Mouse (Mus musculus) lung, postnatal 4 days (tissue): ENCODE results near the gene Gm9573.

ENCODE experiments used
- DNase-seq, 2 experiments: peaks; one replicate each; pipeline ENCODE4 v3.0.0; 2021

Gene Gm9573

GRCm38 (mm10) chr17:35626537-35626936, at the start of gene Gm9573:
TSS of gene Gm9573 (minus strand) at chr17:35626637.
- DNase-seq = no peak

GRCm38 (mm10) chr17:35673416-35674035, 47.1 kb upstream of the Gm9573 start, which contains the start of gene Gtf2h4:
TSS of gene Gtf2h4 (minus strand) at chr17:35673739.
- peak; percentile 86 to 92 for DNase-seq

- DNase-seq = no peak
Observed at GRCm38 (mm10) chr17:35672527-35672926, 46.1 kb upstream of the Gm9573 start.

- no peak for DNase-seq
Observed at GRCm38 (mm10) chr17:35671846-35672245, 45.4 kb upstream of the Gm9573 start.

- DNase-seq = no peak
Observed at GRCm38 (mm10) chr17:35669731-35670130, 43.3 kb upstream of the Gm9573 start.

GRCm38 (mm10) chr17:35667334-35668065, 41.1 kb upstream of the Gm9573 start, which contains the start of gene Vars2:
TSS of gene Vars2 (minus strand) at chr17:35667592.
- DNase-seq = peak; percentile 97 to 98

GRCm38 (mm10) chr17:35666851-35667256, 40.4 kb upstream of the Gm9573 start:
- peak; percentile 35 to 46 for DNase-seq

GRCm38 (mm10) chr17:35665957-35666515, 39.6 kb upstream of the Gm9573 start:
- DNase-seq = peak; percentile 72 to 74

GRCm38 (mm10) chr17:35653086-35653485, 26.6 kb upstream of the Gm9573 start:
- DNase-seq = no peak

GRCm38 (mm10) chr17:35649429-35649828, 23.0 kb upstream of the Gm9573 start:
- DNase-seq = peak; percentile 75 to 90

GRCm38 (mm10) chr17:35643609-35644236, 17.3 kb upstream of the Gm9573 start, which contains the start of gene Mucl3:
TSS of gene Mucl3 (minus strand) at chr17:35643695.
- no peak for DNase-seq

GRCm38 (mm10) chr17:35639352-35639751, 12.9 kb upstream of the Gm9573 start:
- DNase-seq = no peak

- DNase-seq = peak; percentile 67 to 83
Observed at GRCm38 (mm10) chr17:35638475-35639190, 12.2 kb upstream of the Gm9573 start.

- DNase-seq = peak; percentile 78 to 79
Observed at GRCm38 (mm10) chr17:35636363-35636762, 9.9 kb upstream of the Gm9573 start.

GRCm38 (mm10) chr17:35635699-35636111, 9.3 kb upstream of the Gm9573 start:
- peak in 1 of 2 experiments; percentile 79 for DNase-seq

GRCm38 (mm10) chr17:35635202-35635601, 8.8 kb upstream of the Gm9573 start:
- DNase-seq = no peak

GRCm38 (mm10) chr17:35633992-35634391, 7.6 kb upstream of the Gm9573 start:
- peak; percentile 71 to 80 for DNase-seq

- DNase-seq = no peak
Observed at GRCm38 (mm10) chr17:35617127-35617526, 9.3 kb downstream of the Gm9573 start.

GRCm38 (mm10) chr17:35601736-35602354, 24.6 kb downstream of the Gm9573 start:
- DNase-seq = no peak

GRCm38 (mm10) chr17:35601249-35601648, 25.2 kb downstream of the Gm9573 start, which contains the start of gene Sfta2:
TSS of gene Sfta2 (plus strand) at chr17:35601549.
- no peak for DNase-seq

GRCm38 (mm10) chr17:35597399-35597798, 29.0 kb downstream of the Gm9573 start:
- no peak for DNase-seq

- DNase-seq = no peak
Observed at GRCm38 (mm10) chr17:35594456-35594855, 32.0 kb downstream of the Gm9573 start.
